Mouse (Mus musculus): ENCODE data around the gene Ric8a.

- TF ChIP-seq EP300 (IDR thresholded peaks at IDR 0.05; ENCODE audit: low read depth) (no peak; the same call in 1 of the 2 replicates), CTCF (IDR thresholded peaks at IDR 0.05; ENCODE audit: low read depth) (no peak)
These were observed 43.5 kb downstream of the Ric8a start, which contains the start of gene Cox8b for GRCm38 (mm10) chr7:140900220-140900619.
